Mouse (Mus musculus) inflammation-experienced regulatory T-cells, adult 6 months (primary cell): ENCODE measurements around the gene Cwc25. TPM values are rescaled to one million over a fixed set of nuclear protein-coding genes. Genes with fewer than 3 reads are reported as not detected.
"Not testable (repeated sequence)": the region's sequence is repeated elsewhere in the genome, so short reads cannot be mapped to it uniquely, and the experiment has no call there.

Experiments used
- ATAC-seq: one replicate; pipeline ENCODE4 v1.8.0; 2017
- polyA plus RNA-seq, 3 experiments: library from polyadenylated mRNA; unstranded; fragments of 100-300 nt; shearing (Covaris generic); gene quantifications; one replicate each; pipeline ENCODE4 v1.2.1; 2017

The Cwc25 gene
- polyA plus RNA-seq, 3 experiments from 2014 or later, result 23.0 to 28.1 (median 23.0) TPM

DNA sequence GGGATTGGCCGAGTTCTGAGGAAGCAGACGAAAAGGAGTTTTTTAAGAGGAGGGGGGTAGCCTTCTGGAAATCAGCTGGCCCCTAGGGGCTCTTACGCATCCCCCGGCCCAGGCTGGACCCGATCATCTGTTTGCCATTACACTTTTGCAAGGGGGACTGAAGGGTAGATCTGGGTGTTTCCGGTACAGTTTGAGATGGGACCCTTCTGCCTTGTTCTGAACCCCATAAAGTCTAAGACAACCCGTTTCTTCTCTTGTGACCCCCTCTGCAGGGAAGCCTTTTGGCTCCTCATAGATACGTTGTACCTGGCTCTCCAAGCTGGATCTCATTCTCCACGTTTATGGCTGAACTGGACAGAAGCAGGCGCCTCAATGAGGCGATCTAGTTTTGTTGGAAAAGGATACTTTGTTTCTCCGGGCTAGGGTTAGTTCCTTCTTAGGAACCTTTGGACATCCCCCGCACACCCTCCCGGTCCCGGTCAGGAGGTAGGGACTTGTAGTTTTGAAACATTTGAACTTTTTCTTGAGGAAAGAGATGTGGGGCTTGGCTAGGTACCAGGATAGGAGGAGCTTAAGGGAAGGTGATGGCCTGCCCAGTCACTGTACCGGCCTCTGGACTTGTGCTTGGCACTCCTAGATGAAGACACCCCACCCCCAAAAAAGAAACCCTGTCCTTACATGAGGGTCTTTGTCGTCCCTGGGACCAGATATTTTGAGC lies 34.5 kb upstream of the Cwc25 start:
- ATAC-seq, result no peak

DNA sequence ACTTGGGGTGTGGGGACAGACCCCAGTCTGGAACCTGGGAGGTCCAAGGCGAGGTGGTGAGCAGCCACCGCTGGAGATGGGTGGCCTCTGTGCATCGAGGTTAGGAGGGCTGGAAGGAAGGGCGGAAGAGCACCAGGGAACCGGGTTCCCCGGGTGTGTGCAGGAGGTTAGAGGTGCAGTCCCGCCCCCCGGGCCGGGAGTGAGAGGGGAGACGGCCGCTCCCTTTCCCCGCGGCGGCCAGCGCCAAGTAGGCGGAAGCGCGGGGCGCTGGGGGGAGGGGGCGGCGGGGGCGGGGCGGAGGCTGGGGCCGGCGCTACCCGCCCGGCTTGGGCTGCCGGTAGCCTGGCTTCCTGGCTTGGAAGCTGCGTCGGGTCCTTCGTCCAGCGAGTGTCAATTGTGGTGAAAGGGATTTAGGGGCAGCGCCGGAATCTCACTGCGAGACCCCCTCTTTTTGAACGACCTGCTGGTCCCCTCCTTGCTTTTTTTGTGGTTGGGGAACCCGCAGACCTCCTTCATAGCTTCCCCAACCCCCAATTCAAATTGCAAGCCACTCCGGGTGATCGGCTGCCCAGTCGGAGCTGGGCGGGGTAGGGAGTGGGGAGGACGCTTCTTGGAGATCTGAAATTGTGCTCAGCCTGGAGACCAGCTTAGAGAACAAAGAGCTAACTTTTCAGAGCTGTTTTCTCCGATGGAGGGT lies 33.8 kb upstream of the Cwc25 start:
- ATAC-seq, result peak; percentile 32

DNA sequence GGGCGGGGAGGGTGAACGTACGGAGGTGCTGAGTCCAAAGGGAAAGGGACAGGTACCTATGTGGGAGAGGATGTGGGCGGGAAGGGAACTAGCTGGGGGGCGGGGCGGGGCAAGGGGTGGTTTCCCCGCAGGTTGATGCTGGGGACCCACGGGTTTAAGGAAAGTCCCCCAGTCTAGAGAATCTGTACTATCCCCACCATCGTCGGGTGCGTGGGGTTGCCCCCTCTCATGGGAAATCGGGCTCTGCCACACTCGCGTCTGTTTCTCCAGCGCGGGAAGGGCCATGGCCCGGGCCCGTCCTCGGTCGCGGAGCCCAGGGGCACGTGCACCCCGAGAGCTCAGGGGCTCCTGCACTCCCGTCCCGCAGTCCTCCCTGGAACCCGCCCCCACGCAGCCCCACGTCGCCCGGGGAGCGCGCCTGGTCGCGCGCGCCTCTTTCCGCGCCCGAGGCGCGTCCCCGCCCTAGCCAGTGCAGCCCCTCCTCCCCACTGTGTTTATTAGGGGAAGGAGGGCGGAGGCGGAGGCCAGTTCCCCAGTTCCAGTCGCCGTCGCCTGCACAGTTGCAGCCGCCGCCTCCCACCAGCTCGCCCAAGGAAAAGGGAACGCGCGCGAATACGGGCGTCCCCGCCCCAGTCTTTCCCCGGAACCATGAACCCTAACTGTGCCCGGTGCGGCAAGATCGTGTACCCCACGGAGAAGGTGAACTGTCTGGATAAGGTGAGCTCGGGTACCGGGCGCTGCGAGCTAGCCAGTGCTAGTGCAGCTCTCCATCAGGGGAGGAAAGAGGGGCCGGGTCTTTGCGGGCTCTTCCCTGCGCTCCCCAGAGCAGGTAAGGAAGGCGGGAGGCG lies 33.0 kb upstream of the Cwc25 start:
- ATAC-seq, result peak; percentile 58

DNA sequence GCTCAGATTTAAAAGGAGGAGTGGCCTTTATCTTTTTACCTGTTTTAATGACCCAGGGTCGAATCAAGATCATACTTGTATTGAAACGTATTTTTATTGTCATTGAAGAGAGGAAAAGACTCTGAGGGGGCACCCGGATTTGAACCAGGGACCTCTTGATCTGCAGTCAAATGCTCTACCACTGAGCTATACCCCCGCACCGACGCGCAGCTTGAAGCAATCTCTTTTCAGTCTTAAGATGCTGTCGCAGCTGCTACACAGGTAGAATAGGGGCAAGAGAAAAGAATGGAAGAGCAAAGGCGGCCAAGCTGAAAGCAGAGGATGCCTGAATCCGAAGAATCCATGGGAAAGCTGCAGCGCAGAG lies 32.4 kb upstream of the Cwc25 start, which contains the start of gene Lasp1:
Gene Lasp1, plus strand, starts transcription at position 219 of the 364 bp plus-strand sequence.
- ATAC-seq, result peak; percentile 34

DNA sequence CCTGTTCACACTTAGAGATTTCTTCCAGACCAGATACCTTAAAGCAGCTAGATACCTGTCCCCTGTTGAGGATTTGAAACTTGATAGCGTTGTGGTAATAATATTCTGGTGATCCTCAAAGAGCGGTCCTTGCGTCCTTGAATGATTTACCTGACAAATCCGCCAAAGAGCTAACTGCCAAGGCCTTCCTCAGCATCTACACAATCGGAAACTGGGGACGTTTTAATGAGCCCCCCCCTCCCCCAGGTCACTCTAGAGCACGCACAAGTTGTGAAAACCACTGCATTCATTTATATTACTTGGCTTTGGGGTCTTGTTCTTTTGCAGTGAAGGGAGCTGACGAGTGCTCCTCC lies 31.7 kb upstream of the Cwc25 start:
- no peak for ATAC-seq

DNA sequence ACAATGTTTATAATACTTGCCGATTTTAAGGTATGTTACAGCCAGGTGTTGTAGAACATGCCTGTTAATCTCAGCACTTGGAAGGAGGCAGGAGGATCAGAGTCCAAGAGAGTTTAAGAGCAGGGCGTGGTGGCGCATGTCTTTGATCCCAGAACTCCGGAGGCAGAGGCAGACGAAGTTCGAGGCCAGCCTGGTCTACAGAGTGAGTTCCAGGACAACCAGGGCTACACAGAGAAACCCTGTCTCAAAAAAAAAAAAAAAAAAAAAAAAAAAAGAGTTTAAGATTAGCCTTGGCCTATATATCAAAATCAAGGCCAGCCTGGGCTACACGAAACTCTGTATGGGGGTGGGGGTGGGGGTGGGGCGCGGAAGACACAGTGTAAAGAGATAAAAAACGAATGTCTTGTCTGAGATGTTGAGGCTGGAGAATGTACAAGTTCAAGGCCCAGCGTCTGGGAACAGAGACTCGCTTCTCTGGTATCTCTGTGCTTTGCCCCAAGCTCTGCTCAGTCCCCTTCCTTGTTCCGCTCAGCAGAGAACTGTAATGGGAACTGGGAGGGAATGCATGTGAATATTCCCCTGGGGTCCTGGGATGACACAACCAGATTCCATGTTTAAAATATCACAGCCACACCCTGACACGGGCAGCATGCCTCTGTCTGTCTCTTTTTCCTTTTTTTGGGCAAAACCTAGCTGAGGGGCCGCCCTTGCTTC lies 31.2 kb upstream of the Cwc25 start:
- ATAC-seq, result no peak

DNA sequence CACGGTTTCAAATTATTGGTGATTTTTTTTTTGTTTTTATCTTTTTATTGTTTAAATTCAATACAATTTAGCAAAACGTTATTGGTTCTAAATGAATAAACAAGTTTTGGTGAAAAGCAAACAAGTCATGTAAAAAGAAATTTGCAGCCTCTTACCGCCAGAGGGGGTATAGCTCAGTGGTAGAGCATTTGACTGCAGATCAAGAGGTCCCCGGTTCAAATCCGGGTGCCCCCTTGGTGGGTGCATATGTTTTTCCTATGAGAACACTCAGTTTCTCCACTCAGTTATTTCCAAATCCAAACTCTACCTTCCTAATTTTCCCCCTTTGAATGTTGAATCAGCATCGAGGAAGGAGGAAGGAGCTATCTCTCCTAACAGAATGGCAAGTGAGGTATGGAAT lies 30.6 kb upstream of the Cwc25 start:
- no peak for ATAC-seq

DNA sequence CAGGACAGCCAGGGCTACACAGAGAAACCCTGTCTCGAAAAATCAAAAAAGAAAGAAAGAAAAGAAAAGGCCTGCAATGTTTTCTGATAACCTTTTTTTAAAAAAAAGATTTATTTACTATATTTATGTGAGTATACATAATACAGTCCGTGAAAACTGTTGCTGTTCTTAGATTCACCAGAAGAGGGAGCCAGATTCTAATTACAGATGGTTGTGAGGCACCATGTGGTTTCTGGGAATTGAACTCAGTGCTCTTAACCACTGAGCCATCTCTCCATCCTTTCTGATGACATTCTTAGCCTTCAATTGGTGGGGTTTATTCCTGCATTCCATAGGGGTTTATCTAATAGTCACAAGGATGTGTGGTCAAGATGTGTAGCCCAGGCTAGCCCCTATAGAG lies 26.8 kb upstream of the Cwc25 start:
- peak; percentile 65 for ATAC-seq

DNA sequence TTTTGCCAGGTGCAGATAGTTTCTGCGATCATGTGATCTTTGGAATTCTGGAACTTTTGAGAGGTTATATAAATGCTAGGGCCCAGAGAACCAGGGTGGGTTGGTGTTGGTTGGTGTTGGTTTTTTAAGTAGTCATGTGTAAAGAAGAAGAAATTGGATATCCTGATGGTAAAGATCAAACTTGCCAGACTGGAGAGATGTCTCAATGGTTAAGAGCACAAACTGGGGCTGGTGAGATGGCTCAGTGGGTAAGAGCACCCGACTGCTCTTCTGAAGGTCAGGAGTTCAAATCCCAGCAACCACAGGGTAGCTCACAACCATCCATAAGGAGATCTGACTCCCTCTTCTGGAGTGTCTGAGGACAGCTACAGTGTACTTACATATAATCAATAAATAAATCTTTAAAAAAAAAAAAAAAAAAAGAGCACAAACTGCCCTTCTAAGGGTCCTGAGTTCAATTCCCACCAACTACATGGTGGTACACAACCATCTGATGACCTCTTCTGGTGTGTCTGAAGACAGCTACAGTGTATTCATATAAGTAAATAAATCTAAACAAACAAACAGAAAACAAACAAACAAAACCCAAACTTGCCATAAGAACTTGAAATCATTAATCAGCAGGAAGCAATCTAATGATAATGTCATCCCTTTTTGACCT lies 24.6 kb upstream of the Cwc25 start:
- ATAC-seq, result not testable (repeated sequence)

DNA sequence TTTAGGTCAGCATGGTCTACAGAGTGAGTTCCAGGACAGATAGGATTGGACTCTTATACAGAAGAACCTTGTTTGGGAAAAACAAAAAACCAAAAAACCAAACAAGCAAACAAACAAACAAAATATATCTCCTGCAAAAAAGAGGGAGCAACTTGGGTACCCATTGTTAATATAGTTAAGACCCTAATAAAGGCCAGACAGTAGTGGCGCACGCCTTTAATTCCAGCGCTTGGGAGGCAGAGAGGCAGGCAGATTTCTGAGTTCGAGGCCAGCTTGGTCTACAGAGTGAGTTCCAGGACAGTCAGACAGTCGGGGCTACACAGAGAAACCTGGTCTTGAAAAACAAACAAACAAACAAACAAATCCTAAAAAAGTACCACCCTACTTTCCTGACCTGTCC lies 23.4 kb upstream of the Cwc25 start:
- ATAC-seq, result no peak

DNA sequence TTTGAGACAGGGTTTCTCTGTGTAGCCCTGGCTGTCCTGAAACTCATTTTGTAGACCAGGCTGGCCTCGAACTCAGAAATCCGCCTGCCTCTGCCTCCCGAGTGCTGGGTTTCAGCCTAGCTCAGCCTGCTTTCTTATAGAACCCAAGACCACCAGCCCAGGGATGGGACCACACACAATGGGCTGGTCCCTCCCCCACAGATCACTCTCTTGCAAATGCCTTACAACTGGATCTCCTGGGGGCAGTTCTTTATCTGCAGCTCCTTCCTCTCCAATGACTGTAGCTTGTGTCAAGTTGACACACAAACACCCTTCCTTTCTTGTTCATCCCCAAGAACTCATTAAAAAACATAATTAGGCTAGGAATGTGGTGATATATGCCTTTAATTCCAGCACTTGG lies 21.6 kb upstream of the Cwc25 start:
- no peak for ATAC-seq

DNA sequence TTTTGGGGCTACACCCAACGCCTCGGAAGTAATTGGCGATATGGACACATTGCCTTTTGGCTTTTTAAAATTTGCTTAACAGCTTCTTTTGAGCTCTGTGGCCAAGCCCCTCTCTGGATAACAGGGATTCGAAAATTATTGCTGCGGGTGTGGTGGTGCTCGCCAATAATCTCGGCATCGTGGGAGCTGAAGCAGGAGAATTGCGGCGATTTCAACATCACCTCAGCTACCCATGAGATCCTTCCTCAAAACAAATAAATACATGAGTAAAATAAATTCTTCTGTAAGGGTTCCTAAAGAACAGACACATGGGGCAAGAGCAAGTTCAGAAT lies 16.2 kb upstream of the Cwc25 start:
- peak; percentile 9 for ATAC-seq

DNA sequence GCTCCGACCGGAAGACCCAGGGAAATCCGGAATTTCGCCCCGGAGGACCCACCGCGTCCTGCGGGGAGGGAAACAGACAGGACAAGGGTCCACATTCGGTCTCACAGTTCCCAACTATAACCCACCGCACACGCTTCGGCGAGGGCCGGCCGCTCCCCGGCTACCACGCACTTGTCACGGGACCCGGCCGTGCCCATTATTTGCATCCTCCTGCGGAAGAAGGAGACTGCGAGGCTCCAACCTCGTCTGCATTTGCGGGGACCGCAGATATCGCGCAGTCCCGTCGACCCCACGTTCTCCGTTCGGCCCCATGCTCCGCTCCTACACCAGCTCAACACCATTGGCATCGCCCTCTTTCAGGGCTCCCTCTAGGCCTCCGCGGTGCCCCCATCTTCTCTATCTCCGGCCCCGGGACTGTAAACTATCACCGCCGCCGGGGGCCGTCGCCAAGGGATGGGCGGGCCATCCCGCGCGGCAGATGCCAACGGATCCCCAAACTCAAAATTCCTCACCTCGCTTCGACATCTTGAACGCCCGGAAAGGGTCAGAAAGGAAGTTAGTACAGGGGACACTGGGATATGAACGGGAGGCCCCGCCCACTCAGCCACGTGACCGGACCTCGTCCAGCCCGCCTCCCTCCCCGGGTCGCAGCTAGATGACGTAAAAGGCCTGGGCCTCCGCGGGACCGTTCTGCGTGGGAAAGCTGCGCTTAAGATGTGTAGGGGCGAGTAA lies 15.6 kb upstream of the Cwc25 start, which contains the start of gene Rpl23:
Gene Rpl23, minus strand, starts transcription at position 606 of the 732 bp plus-strand sequence.
- peak; percentile 85 for ATAC-seq

DNA sequence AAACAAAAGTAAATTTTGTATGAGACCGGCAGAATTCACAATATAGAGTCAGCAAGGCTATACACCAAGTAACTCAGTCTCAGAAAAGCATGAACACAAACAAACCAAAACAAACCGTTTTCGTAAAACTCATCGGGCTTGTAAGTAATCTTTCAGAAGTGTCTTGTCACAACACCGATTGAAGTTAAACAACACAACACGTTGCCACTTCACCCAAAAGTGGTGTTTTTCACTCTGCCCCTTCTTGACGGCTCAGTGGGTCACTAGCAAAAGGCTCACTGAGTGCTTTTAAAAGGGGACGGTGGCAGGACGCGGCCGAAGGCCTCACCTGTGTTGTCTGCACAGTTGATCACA lies 15.1 kb upstream of the Cwc25 start:
- no peak for ATAC-seq

DNA sequence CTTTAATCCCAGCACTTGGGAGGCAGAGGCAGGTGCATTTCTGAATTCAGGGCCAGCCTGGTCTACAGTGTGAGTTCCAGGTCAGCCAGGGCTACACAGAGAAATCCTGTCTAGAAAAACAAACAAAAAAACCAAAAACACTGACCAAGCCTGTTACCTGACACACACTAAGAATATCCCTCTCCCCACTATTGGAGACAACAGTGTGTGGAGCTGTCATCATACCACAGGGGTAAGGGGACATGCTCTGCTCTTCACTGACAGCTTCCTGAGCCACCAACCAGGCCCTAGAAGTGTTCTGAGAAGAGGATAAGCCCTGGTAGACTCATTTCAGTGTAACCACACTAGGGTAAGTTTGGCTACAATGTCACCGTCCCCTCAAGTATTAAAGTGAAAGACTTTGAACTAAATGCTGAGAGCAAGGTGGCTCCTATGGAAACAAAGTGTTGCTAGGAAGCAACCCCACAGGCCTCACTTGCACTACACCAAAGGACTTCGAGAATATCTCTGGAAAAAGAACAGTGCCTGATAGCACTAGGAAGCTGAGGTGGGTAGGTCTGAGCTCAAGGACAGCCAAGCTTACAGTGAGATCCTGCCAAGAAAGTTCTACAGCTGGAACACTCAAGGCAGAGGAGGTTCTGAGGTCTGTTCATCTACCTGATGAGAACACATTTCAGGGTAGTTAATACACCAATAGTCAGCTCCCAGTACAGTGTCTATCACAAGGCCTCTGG lies 13.8 kb upstream of the Cwc25 start:
- ATAC-seq, result no peak

DNA sequence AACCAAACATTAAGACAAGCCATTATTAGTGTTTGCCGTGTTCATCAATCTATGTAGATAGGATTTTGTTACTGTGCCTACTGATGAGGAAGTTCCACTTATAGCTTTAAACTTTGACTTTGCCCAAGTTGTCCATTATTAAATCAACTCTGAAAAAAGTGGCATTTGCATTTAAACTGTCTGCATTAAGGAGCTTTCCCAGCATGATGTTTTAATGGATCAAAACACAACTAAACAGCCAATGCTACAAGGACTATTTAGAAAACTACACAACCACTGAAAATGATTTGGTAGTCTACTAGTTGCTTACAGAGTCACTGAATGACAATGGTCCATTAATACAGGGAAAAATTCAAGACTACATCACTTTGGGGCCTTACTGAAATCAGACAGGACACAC lies 12.6 kb upstream of the Cwc25 start:
- no peak for ATAC-seq

DNA sequence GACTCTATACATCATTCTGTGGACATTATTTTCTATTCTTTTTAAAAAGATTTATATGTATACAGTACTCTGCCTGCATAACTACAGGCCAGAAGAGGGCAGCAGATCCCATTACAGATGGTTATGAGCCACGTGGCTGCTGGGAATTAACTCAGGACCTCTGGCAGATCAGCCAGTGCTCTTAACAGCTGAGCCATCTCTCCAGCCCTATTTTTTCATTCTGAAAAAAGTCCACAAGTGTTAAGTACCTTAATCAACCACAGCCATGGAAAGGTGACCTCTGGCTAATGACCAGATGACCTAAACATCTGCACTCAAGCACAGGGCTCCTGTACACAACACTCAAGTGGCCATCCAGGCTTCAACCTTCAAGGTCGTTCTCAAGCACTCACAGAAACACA lies 10.8 kb upstream of the Cwc25 start:
- no peak for ATAC-seq

DNA sequence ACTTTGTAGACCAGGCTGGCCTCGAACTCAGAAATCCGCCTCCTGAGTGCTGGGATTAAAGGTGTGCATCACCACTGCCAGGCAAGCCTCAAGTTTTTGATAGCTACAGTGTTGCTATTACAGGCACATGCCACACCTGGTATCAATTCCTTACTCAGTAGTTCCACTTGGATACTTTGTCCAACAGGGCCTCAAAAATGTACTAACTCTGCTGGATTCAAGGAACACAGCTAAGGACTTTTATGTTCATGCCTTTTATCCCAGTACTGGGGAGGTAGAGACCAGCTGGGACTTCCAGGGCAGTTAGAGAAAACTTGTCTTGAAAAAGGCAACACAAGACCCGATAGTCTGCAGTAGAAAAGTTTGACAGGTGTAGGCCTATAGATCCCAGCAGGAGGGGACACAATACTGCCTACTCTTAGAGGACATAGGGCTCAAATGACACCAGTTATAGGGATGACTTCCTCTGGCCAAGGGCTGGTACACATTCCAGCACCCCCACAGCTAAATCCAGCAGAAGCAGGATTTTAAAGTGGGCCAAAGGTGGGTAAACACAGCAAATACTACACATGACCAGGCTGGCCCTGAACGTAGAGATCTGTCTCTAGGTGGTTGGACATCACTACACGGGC lies 10.3 kb upstream of the Cwc25 start:
- no peak for ATAC-seq

DNA sequence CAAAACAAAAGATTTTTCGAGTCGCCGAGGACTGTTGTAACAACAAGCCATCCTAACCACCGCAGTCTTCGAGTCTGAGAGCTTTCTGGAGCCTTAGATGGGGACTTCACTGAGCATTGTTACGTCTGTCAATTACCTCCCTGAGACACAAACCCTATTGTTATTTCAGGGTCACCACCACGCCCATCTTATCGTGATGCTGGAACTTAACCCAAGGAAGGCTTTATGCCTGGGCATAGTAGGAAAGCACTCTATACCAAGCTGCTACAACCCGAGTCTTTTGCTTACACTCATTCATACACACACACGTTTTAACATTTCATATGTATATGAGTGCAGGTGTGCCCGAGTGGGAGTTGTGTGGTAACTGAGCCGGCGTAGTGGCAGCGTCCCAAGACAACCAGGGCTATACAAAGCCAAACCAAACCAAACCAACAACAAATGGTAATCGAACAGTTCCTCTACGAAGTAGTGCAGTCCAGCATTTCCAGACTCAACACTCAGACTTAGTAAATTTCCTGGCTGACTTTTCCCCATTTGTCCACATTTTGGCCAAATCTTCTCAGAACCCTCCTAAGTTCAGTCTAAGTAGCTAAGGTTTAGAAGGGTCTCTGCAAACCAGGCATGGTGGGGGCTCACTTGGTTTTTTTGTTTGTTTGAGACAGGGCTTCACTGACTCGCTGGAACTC lies 9.6 kb upstream of the Cwc25 start, which contains the start of gene 1700001P01Rik:
Gene 1700001P01Rik, minus strand, starts transcription at position 111 of the 689 bp plus-strand sequence.
- no peak for ATAC-seq

DNA sequence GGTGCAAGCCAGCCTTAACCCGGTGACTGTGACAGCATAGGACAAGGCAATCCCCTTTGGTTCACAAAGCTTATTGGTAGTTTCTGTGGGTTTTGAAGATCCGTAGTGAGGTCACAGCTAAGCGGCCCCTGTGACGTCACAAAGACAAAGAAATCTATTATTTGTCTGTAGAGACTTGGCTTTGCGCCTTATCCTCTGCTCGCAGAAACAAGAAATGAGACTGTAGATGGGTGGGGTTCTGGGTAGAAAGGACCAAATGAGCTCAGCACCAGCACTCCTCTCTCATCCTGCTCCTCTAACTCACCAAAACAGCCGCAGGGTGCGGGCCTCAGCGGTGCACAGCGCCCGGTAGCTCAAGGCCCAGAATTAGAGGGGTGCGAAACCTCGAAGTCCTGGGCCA lies 8.8 kb upstream of the Cwc25 start:
- ATAC-seq, result no peak
